Mouse (Mus musculus) embryonic facial prominence, embryonic 15.5 days (tissue): Measurements from ENCODE around the gene Prl3d1. TPM values are rescaled to one million over a fixed set of nuclear protein-coding genes. Genes with fewer than 3 reads are reported as not detected.
"Not testable (repeated sequence)": the region's sequence is repeated elsewhere in the genome, so short reads cannot be mapped to it uniquely, and the experiment has no call there.

Source experiments
- ATAC-seq: fragments of 200-750 bp; cut with Nextera tagmentation; 2 replicates; pipeline ENCODE4 v1.8.0; 2017; ENCODE audit warnings: low read depth, moderate TSS enrichment; ENCODE audit not compliant: insufficient number of reproducible peaks, low FRiP score, low TSS enrichment
- H3K27ac ChIP-seq: fragments of 300-500 bp; sonication (generic); replicated peaks from 2 replicates; pipeline ENCODE4 v1.5.1; 2015; ENCODE audit warnings: mild to moderate bottlenecking, inconsistent platforms
- H3K27me3 ChIP-seq: fragments of 300-500 bp; sonication (generic); 2 replicates; pipeline ENCODE4 v1.6.1; 2015; ENCODE audit warnings: inconsistent platforms
- H3K36me3 ChIP-seq: fragments of 300-500 bp; sonication (generic); 2 replicates; pipeline ENCODE4 v1.6.1; 2015; ENCODE audit warnings: mild to moderate bottlenecking, inconsistent platforms
- H3K4me1 ChIP-seq: fragments of 300-500 bp; sonication (generic); 2 replicates; pipeline ENCODE4 v1.6.1; 2015; ENCODE audit warnings: inconsistent platforms
- H3K4me2 ChIP-seq: fragments of 300-500 bp; sonication (generic); replicated peaks from 2 replicates; pipeline ENCODE4 v1.6.1; 2015; ENCODE audit warnings: mild to moderate bottlenecking, inconsistent platforms
- H3K4me3 ChIP-seq: fragments of 300-500 bp; sonication (generic); replicated peaks from 2 replicates; pipeline ENCODE4 v1.5.1; 2015; ENCODE audit warnings: mild to moderate bottlenecking, inconsistent platforms
- H3K9ac ChIP-seq: fragments of 300-500 bp; sonication (generic); 2 replicates; pipeline ENCODE4 v1.6.1; 2015; ENCODE audit warnings: inconsistent platforms
- H3K9me3 ChIP-seq: fragments of 300-500 bp; sonication (generic); replicated peaks from 2 replicates; pipeline ENCODE4 v1.6.1; 2016; ENCODE audit warnings: inconsistent platforms
- WGBS: fragments of 180-500 bp; shearing (Covaris S2); methylation state at CpG from one replicate; pipeline ENCODE4 v1.1.7; 2015; 5-methylcytosine and 5-hydroxymethylcytosine counted together
- polyA plus RNA-seq: library from polyadenylated mRNA; unstranded; fragments of >200 nt; fragmentation: Nextera tagmentation; extraction: Ambion mirVana; gene quantifications from 2 replicates; pipeline ENCODE4 v1.2.1, GENCODE M21; 2015

The Prl3d1 gene
- polyA plus RNA-seq = not detected in 2 replicates

GRCm38 (mm10) chr13:27093890-27094289, at the start of gene Prl3d1:
Gene Prl3d1 (plus strand): TSS chr13:27094190.
- not testable (repeated sequence) for H3K27ac ChIP-seq

DNA sequence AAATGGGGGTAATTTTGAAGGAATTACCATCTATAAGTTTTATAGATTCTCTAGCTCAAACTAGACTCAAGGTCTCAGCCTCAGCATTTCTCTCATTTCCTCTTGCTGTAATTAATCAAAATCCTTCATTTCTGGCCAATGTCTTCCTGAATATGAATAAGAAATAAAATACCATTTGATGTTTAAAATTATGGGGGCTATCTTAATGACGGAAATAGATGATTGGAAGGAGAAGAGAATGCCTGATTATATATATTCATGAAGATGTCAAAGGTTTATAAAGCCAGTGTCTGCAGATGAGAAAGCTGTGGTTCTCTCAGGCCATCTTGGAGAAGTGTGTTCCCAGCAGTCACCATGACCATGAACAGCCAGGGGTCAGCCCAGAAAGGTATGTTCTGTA, 36.7 kb upstream of the Prl3d1 start, which contains the start of gene Prl:
Gene Prl (plus strand): TSS at position 301 of the 400 bp plus-strand sequence.
- no peak within 1 kb of the TSS for H3K4me2 ChIP-seq
- H3K4me1 ChIP-seq = no peaks in the 10 kb centered on the region
- no peak for ATAC-seq
- no peak within 1 kb of the TSS for H3K27ac ChIP-seq
- H3K27me3 ChIP-seq = no peaks in the 10 kb centered on the region
- no peaks in the 10 kb centered on the region for H3K36me3 ChIP-seq
- H3K9ac ChIP-seq = no peak within 1 kb of the TSS
- H3K9me3 ChIP-seq = no peaks in the 10 kb centered on the region
- no peak within 1 kb of the TSS for H3K4me3 ChIP-seq
- WGBS = 78% methylated on average over 1 of the region's 1 CpGs

More at GRCm38 (mm10) chr13:27093890-27094289, at the start of gene Prl3d1:
- not testable (repeated sequence) for H3K27me3 ChIP-seq, H3K4me1 ChIP-seq, ATAC-seq, H3K9ac ChIP-seq, H3K36me3 ChIP-seq, H3K9me3 ChIP-seq, H3K4me2 ChIP-seq, H3K4me3 ChIP-seq
- 89% methylated on average over 5 of the region's 5 CpGs for WGBS

DNA sequence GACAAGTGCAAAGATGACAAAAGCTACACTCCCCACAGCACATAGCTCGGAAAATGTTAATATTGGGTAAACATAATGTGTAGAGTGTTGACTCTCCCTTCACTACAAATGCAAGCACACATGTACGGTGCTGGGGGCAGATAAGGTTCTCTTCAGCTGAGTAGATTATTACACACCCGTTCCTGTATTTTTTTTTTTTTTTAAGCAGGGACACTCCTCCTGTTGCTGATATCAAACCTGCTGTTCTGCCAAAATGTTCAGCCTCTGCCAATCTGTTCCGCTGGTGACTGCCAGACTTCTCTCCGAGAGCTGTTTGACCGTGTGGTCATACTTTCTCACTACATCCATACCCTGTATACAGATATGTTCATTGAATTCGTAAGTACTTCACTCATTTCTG, 34.8 kb upstream of the Prl3d1 start:
- Histone ChIP-seq H3K9ac (no peak overlapping the region), H3K4me2 (no peak overlapping the region), H3K27ac (no peak overlapping the region), H3K27me3 (no peaks in the 10 kb centered on the region), H3K36me3 (no peaks in the 10 kb centered on the region), H3K4me3 (no peak overlapping the region), H3K4me1 (no peaks in the 10 kb centered on the region), H3K9me3 (no peaks in the 10 kb centered on the region)
- 77% methylated on average over 7 of the region's 7 CpGs for WGBS
- no peak for ATAC-seq

DNA sequence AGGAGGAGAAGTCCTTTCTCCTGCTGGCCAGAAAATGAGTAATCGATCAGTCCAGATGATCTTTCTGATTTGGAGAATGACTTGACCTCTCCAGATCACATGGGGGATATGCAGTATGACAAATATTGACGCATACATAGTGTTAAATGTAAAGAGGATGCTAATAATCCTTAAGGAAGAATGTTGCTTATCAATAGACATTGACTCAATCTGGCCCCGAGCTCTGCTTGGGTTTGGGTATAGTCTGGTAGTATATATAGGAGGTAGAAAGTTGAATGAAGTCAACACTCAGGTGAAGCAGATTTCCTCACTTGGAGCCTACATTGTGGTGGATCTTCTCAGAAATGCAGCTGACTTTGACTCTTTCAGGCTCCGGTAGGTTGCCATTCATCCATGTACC, 27.4 kb downstream of the Prl3d1 start, which contains the start of gene Prl3d2:
Gene Prl3d2 (plus strand): TSS at position 301 of the 400 bp plus-strand sequence.
- not testable (repeated sequence) for H3K27me3 ChIP-seq, ATAC-seq, H3K9me3 ChIP-seq, H3K9ac ChIP-seq, H3K4me2 ChIP-seq, H3K4me3 ChIP-seq, H3K36me3 ChIP-seq, H3K27ac ChIP-seq, H3K4me1 ChIP-seq
- WGBS = 84% methylated on average over 4 of the region's 4 CpGs

DNA sequence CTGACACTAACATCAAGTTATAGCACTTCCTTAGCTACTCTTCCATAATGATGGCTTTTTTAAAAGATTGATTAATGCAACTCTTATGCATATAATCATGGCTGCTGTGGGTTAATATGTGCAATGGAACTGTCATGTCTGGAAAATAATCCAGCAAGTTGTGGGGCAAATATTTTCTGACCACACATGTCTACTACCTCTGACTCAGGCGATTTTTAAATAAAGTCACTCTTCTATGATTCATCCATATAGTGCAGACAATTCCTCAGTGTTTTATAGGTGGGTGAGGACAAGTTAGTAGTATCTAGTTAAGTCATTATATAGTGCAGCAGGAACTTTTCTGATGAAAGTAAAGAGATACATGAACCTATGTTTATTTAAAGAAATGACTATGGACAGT, 54.3 kb downstream of the Prl3d1 start:
- 49% methylated on average over 1 of the region's 1 CpGs for WGBS
- Histone ChIP-seq H3K9ac (no peak overlapping the region), H3K27ac (no peak overlapping the region), H3K36me3 (no peaks in the 10 kb centered on the region), H3K4me3 (no peak overlapping the region), H3K27me3 (no peaks in the 10 kb centered on the region), H3K4me2 (no peak overlapping the region), H3K9me3 (no peaks in the 10 kb centered on the region), H3K4me1 (no peaks in the 10 kb centered on the region)
- ATAC-seq = no peak

Other genes starting within 250 kb of the Prl3d1 start
- gene Prl, start 36.6 kb upstream of the Prl3d1 start, polyA plus RNA-seq = not detected in 2 replicates
- gene Prl3d2, start 27.5 kb downstream of the Prl3d1 start, polyA plus RNA-seq = not detected in 2 replicates
- not detected in 2 replicates for gene Prl3d3, start 62.6 kb downstream of the Prl3d1 start, polyA plus RNA-seq
- gene Prl3c1, start 102.5 kb downstream of the Prl3d1 start, polyA plus RNA-seq = not detected in 2 replicates
- not detected in 2 replicates for gene Prl3b1, start 147.7 kb downstream of the Prl3d1 start, polyA plus RNA-seq
- not detected in 2 replicates for gene Prl3a1, start 165.2 kb downstream of the Prl3d1 start, polyA plus RNA-seq
- gene Prl6a1, start 218.4 kb downstream of the Prl3d1 start, polyA plus RNA-seq = not detected in 2 replicates